Mouse (Mus musculus): ENCODE results near the gene Serpina1f.

DNA sequence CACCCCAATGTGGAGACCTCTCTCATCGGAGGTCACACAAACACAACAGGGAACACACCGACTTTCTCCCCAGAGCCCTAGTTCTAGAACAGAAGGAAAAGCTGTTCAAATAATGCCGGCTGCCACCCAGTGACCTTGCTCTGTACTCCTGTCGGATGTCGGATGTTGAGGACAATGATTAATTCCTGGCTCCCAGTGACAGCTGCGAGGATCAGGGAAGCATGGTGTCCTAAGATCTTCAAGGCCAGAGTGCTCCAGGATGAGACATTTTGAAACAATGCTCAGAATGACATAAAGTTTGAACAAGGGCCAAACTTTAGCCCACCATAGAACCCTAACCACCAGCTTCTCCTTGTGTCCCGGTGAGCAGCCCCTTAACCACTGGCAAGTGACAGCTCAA is 8.3 kb downstream of the Serpina1f start:
- no peak for TF ChIP-seq POLR2A (IDR thresholded peaks at IDR 0.05; ENCODE audit: low read depth, low read length)
- no peak for TF ChIP-seq CTCF (conservative IDR thresholded peaks at IDR 0.05; ENCODE audit: insufficient read depth, insufficient read length, low read depth, low read length)

All from kidney, adult 2 months (tissue).